Mouse (Mus musculus): ENCODE measurements around the gene Eif2b1. TPM values are rescaled to one million over a fixed set of nuclear protein-coding genes. Genes with fewer than 3 reads are reported as not detected.

The Eif2b1 gene
- total RNA-seq, 2 experiments from 2014 or later, result 42.1 to 48.8 TPM

Other genes with a start within 250 kb of the Eif2b1 start
- 100 to 1,000 TPM; 165 to 169 TPM for gene Cdk2ap1, start 216.0 kb downstream of the Eif2b1 start, total RNA-seq (2021)
- 10 to 100 TPM; 38.8 to 44.3 TPM for gene Sbno1, start 153.1 kb downstream of the Eif2b1 start, total RNA-seq (2021)
- 10 to 100 TPM; 37.2 to 43.6 TPM for gene Kmt5a, start 139.2 kb downstream of the Eif2b1 start, total RNA-seq (2021)
- 1 to 10 TPM; 6.6 to 7.9 TPM for gene Rilpl2, start 100.8 kb downstream of the Eif2b1 start, total RNA-seq (2021)
- gene Snrnp35, start 96.0 kb downstream of the Eif2b1 start, total RNA-seq (2021), result 10 to 100 TPM; 21.8 to 23.6 TPM
- gene Rilpl1, start 47.7 kb downstream of the Eif2b1 start, total RNA-seq (2021), result 10 to 100 TPM; 48.9 to 49.3 TPM
- 100 to 1,000 TPM; 158 to 163 TPM for gene Tmed2, start 38.4 kb downstream of the Eif2b1 start, total RNA-seq (2021)
- 1 to 10 TPM; 4.9 to 6.0 TPM for gene Ddx55, start 26.3 kb downstream of the Eif2b1 start, total RNA-seq (2021)
- 10 to 100 TPM; 17.6 to 18.2 TPM for gene Gtf2h3, start within 50 bp of the Eif2b1 start, total RNA-seq (2021)
- gene Atp6v0a2, start 49.4 kb upstream of the Eif2b1 start, total RNA-seq (2021), result 10 to 100 TPM; 20.4 to 25.7 TPM
- gene Dnah10, start 146.0 kb upstream of the Eif2b1 start, total RNA-seq (2021), result under 1 TPM; 0.07 to 0.19 TPM

Measured in gastrocnemius, postnatal 10 days (tissue).